ENCODE assay signal across 10 mouse cellular contexts in genomic region chr15:84772191-84773111, GRCm38 (mm10). TPM values are rescaled to one million over a fixed set of nuclear protein-coding genes. Genes with fewer than 3 reads are reported as not detected.
DNase-seq lines count a peak whose midpoint lies in the region; ATAC-seq and TF ChIP-seq lines count a peak whose summit lies in the region.
"Had no signal": no experiment of that assay in that cellular context is flagged by ENCODE, and none has a peak within 500 bp of the region (broad histone marks: within the 10 kb centered on the region; RNA-seq: fewer than 3 reads in every experiment).

No protein-coding gene starts in this region.

- 80% methylated on average over 21 of the region's 21 CpGs for WGBS in intestine, postnatal 0 days
- 80% methylated on average over 21 of the region's 21 CpGs for WGBS in intestine, embryonic 15.5 days
- whole genome bisulfite sequencing in embryonic facial prominence, embryonic 13.5 days: 72% methylated on average over 21 of the region's 21 CpGs

- no peaks in the 10 kb centered on the region for H3K27me3 ChIP-seq in intestine, postnatal 0 days (replicated peaks; ENCODE audit: control insufficient read depth, insufficient read depth, low read length)
- H3K27me3 ChIP-seq in intestine, embryonic 15.5 days (replicated peaks): no peaks in the 10 kb centered on the region
- H3K27me3 ChIP-seq in embryonic facial prominence, embryonic 13.5 days: peaks cover 3% of the 10 kb centered on the region; the same call in 1 of the 2 replicates
- H3K27me3 ChIP-seq: lung, embryonic 15.5 days had no signal

- no peak overlapping the region for H3K4me3 ChIP-seq in intestine, postnatal 0 days (ENCODE audit: low read depth, low read length)
- H3K4me3 ChIP-seq in intestine, embryonic 15.5 days (replicated peaks): no peak overlapping the region
- H3K4me3 ChIP-seq in embryonic facial prominence, embryonic 13.5 days: no peak overlapping the region
- H3K4me3 ChIP-seq: lung, embryonic 15.5 days had no signal

- H3K27ac ChIP-seq in intestine, postnatal 0 days (ENCODE audit: low read depth, low read length): no peak overlapping the region
- no peak overlapping the region for H3K27ac ChIP-seq in intestine, embryonic 15.5 days
- no peak overlapping the region for H3K27ac ChIP-seq in embryonic facial prominence, embryonic 13.5 days
- H3K27ac ChIP-seq: lung, embryonic 15.5 days had no signal

- no peak for ATAC-seq in intestine, postnatal 0 days
- no peak for ATAC-seq in intestine, embryonic 15.5 days
- 0 out of 2 replicates have a peak, but pooled peaks have one; percentile 49 for ATAC-seq in embryonic facial prominence, embryonic 13.5 days (ENCODE audit: insufficient number of reproducible peaks, insufficient read depth, low FRiP score, low TSS enrichment, low read depth)

- no peaks in the 10 kb centered on the region for H3K36me3 ChIP-seq in intestine, postnatal 0 days (ENCODE audit: control insufficient read depth, insufficient read depth)
- H3K36me3 ChIP-seq in intestine, embryonic 15.5 days: no peaks in the 10 kb centered on the region
- H3K36me3 ChIP-seq in embryonic facial prominence, embryonic 13.5 days: no peaks in the 10 kb centered on the region
- H3K36me3 ChIP-seq: lung, embryonic 15.5 days had no signal

- H3K9ac ChIP-seq in intestine, postnatal 0 days (ENCODE audit: low read depth, low read length): no peak overlapping the region
- H3K9ac ChIP-seq in intestine, embryonic 15.5 days: no peak overlapping the region
- H3K9ac ChIP-seq in embryonic facial prominence, embryonic 13.5 days: no peak overlapping the region
- H3K9ac ChIP-seq: lung, embryonic 15.5 days had no signal

- intact Hi-C loops in heart, postnatal 36 days (cut with DNase I): no loop called here
- intact Hi-C loops in heart, postnatal 25 days (cut with DNase I): no loop called here

- H3K4me1 ChIP-seq in intestine, postnatal 0 days (replicated peaks; ENCODE audit: control insufficient read depth, insufficient read depth, low read length): no peaks in the 10 kb centered on the region
- H3K4me1 ChIP-seq in intestine, embryonic 15.5 days (replicated peaks): peaks cover 6% of the 10 kb centered on the region; the same call in 1 of the 2 replicates
- peaks cover 52% of the 10 kb centered on the region for H3K4me1 ChIP-seq in embryonic facial prominence, embryonic 13.5 days
- H3K4me1 ChIP-seq: lung, embryonic 15.5 days had no signal

- TF ChIP-seq CTCF in intestine, postnatal 0 days (IDR thresholded peaks at IDR 0.05; ENCODE audit: low read depth): peak; percentile 71

- H3K9me3 ChIP-seq in intestine, postnatal 0 days (ENCODE audit: control insufficient read depth): no peaks in the 10 kb centered on the region
- no peaks in the 10 kb centered on the region for H3K9me3 ChIP-seq in intestine, embryonic 15.5 days
- no peaks in the 10 kb centered on the region for H3K9me3 ChIP-seq in embryonic facial prominence, embryonic 13.5 days
- H3K9me3 ChIP-seq: lung, embryonic 15.5 days had no signal

- DNase-seq in B cell, adult 2 months: peak; percentile 16 to 17
- peak; percentile 35 for DNase-seq in adipocyte (ENCODE audit: low spot score)
- no peak for DNase-seq in right cerebral cortex, postnatal 14 days
- DNase-seq in heart, postnatal 36 days: no peak
- DNase-seq in heart, postnatal 25 days (ENCODE audit: low spot score): no peak

- H3K4me2 ChIP-seq in intestine, postnatal 0 days (replicated peaks; ENCODE audit: low read depth): no peak overlapping the region
- H3K4me2 ChIP-seq in intestine, embryonic 15.5 days (replicated peaks): no peak overlapping the region
- H3K4me2 ChIP-seq in embryonic facial prominence, embryonic 13.5 days: no peak overlapping the region
- H3K4me2 ChIP-seq: lung, embryonic 15.5 days had no signal

RNA-seq across cellular contexts. Expression of gene Arhgap8, which starts 52.6 kb away (rescaled TPM):
- 10.6 and 11.2 TPM in 2 replicates for polyA plus RNA-seq in intestine, postnatal 0 days (2015; fragmentation: Nextera tagmentation; extraction: Ambion mirVana)
- polyA plus RNA-seq in intestine, embryonic 15.5 days (2015; fragmentation: Nextera tagmentation; extraction: Ambion mirVana): 12.5 and 14.1 TPM in 2 replicates
- 3.9 and 6.0 TPM in 2 replicates for polyA plus RNA-seq in embryonic facial prominence, embryonic 13.5 days (2015; fragmentation: Nextera tagmentation; extraction: Ambion mirVana)
- under 1 TPM; 0.60 to 0.92 TPM for total RNA-seq in heart, postnatal 36 days (2021)
- total RNA-seq in heart, postnatal 25 days (2021): 1 to 10 TPM in 1 of 2 experiments, under 1 TPM in 1; 0.55 to 1.1 TPM
- total RNA-seq: hematopoietic stem cell, adult 5-6 weeks had no signal

Comparison
In these comparisons a context has a peak if more than half of its experiments do, and no peak if none do; other contexts are left out.
1. DNase-seq: peak in B cell, adult 2 months (2 of 2) and adipocyte (single experiment); none in right cerebral cortex, postnatal 14 days (single experiment), heart, postnatal 36 days (0 of 2) and heart, postnatal 25 days (single experiment).